Mouse (Mus musculus): Measurements from ENCODE around the gene Apobec2. TPM values are rescaled to one million over a fixed set of nuclear protein-coding genes. Genes with fewer than 3 reads are reported as not detected.

The Apobec2 gene
- polyA plus RNA-seq, 1 experiment from 2014 or later = 0.80 TPM

GRCm38 (mm10) chr17:48417521-48417920, 15.2 kb downstream of the Apobec2 start:
- H3K27me3 ChIP-seq = no peaks in the 10 kb centered on the region
- H3K9ac ChIP-seq = no peak overlapping the region
- ATAC-seq (ENCODE audit: low read depth) = no peak
- no peaks in the 10 kb centered on the region for H3K9me3 ChIP-seq
- no peaks in the 10 kb centered on the region for H3K4me1 ChIP-seq (replicated peaks)
- no peak overlapping the region for H3K4me2 ChIP-seq
- no peak overlapping the region for H3K4me3 ChIP-seq
- 94% methylated on average over 6 of the region's 6 CpGs for WGBS
- no peak overlapping the region for H3K27ac ChIP-seq (replicated peaks)
- H3K36me3 ChIP-seq = peaks cover 34% of the 10 kb centered on the region

- no peak overlapping the region for H3K9ac ChIP-seq
- H3K36me3 ChIP-seq = peaks cover 34% of the 10 kb centered on the region
- H3K4me1 ChIP-seq (replicated peaks) = peaks cover 6% of the 10 kb centered on the region
- ATAC-seq (ENCODE audit: low read depth) = peak; percentile 85; the same call in 1 of the 2 replicates
- H3K9me3 ChIP-seq = no peaks in the 10 kb centered on the region
- WGBS = 89% methylated on average over 14 of the region's 14 CpGs
- H3K4me3 ChIP-seq = no peak overlapping the region
- H3K27ac ChIP-seq (replicated peaks) = no peak overlapping the region
- no peaks in the 10 kb centered on the region for H3K27me3 ChIP-seq
- no peak overlapping the region for H3K4me2 ChIP-seq
Measured at GRCm38 (mm10) chr17:48416425-48417195, 16.1 kb downstream of the Apobec2 start.

GRCm38 (mm10) chr17:48416011-48416410, 16.7 kb downstream of the Apobec2 start:
- H3K4me1 ChIP-seq (replicated peaks) = peaks cover 12% of the 10 kb centered on the region
- 85% methylated on average over 7 of the region's 7 CpGs for WGBS
- no peak overlapping the region for H3K27ac ChIP-seq (replicated peaks)
- H3K27me3 ChIP-seq = no peaks in the 10 kb centered on the region
- peaks cover 34% of the 10 kb centered on the region for H3K36me3 ChIP-seq
- no peaks in the 10 kb centered on the region for H3K9me3 ChIP-seq
- no peak for ATAC-seq (ENCODE audit: low read depth)
- no peak overlapping the region for H3K4me3 ChIP-seq
- H3K9ac ChIP-seq = no peak overlapping the region
- no peak overlapping the region for H3K4me2 ChIP-seq

- Histone ChIP-seq H3K4me2 (peak overlapping the region; percentile 72), H3K9ac (peak overlapping the region; percentile 84), H3K27me3 (no peaks in the 10 kb centered on the region), H3K4me1 (replicated peaks) (peaks cover 35% of the 10 kb centered on the region), H3K36me3 (peaks cover 24% of the 10 kb centered on the region), H3K9me3 (no peaks in the 10 kb centered on the region), H3K27ac (replicated peaks) (peak overlapping the region; percentile 97), H3K4me3 (peak overlapping the region; percentile 87)
- ATAC-seq (ENCODE audit: low read depth) = no peak
- 61% methylated on average over 8 of the region's 8 CpGs for WGBS
Measured at GRCm38 (mm10) chr17:48411241-48411640, 21.5 kb downstream of the Apobec2 start.

- Histone ChIP-seq H3K9me3 (no peaks in the 10 kb centered on the region), H3K36me3 (peaks cover 15% of the 10 kb centered on the region), H3K4me3 (peak overlapping the region; percentile 87), H3K27ac (replicated peaks) (peak overlapping the region; percentile 97), H3K4me2 (peak overlapping the region; percentile 72), H3K4me1 (replicated peaks) (peaks cover 35% of the 10 kb centered on the region), H3K27me3 (no peaks in the 10 kb centered on the region), H3K9ac (peak overlapping the region; percentile 84)
- under 1% methylated on average over 13 of the region's 13 CpGs for WGBS
- peak; percentile 23 for ATAC-seq (ENCODE audit: low read depth)
Measured at GRCm38 (mm10) chr17:48410299-48410785, 22.4 kb downstream of the Apobec2 start.

- H3K4me3 ChIP-seq = peak within 1 kb of the TSS; percentile 87
- no peaks in the 10 kb centered on the region for H3K27me3 ChIP-seq
- H3K4me1 ChIP-seq (replicated peaks) = peaks cover 35% of the 10 kb centered on the region
- peaks cover 9% of the 10 kb centered on the region for H3K36me3 ChIP-seq
- peak within 1 kb of the TSS; percentile 73 for H3K4me2 ChIP-seq
- under 1% methylated on average over 84 of the region's 84 CpGs for WGBS
- no peaks in the 10 kb centered on the region for H3K9me3 ChIP-seq
- ATAC-seq (ENCODE audit: low read depth) = peak; percentile 97
- peak within 1 kb of the TSS; percentile 100 for H3K27ac ChIP-seq (replicated peaks)
- peak within 1 kb of the TSS; percentile 99 for H3K9ac ChIP-seq
Measured at GRCm38 (mm10) chr17:48409380-48410298, 23.1 kb downstream of the Apobec2 start, which contains the start of the genes Nfya and Oard1. Gene Nfya, minus strand, starts transcription at chr17:48409906. Gene Oard1, plus strand, starts transcription at chr17:48410014.

GRCm38 (mm10) chr17:48408526-48409291, 24.0 kb downstream of the Apobec2 start:
- Histone ChIP-seq H3K36me3 (peaks cover 4% of the 10 kb centered on the region; the same call in 1 of the 2 replicates), H3K4me1 (replicated peaks) (peaks cover 35% of the 10 kb centered on the region), H3K9me3 (no peaks in the 10 kb centered on the region), H3K4me3 (peak overlapping the region; percentile 87), H3K27ac (replicated peaks) (peak overlapping the region; percentile 100), H3K27me3 (no peaks in the 10 kb centered on the region), H3K4me2 (peak overlapping the region; percentile 73), H3K9ac (peak overlapping the region; percentile 99)
- peak; percentile 52 for ATAC-seq (ENCODE audit: low read depth)
- under 1% methylated on average over 47 of the region's 47 CpGs for WGBS

- ATAC-seq (ENCODE audit: low read depth) = no peak
- peak overlapping the region; percentile 99 for H3K9ac ChIP-seq
- H3K4me3 ChIP-seq = peak overlapping the region; percentile 87
- H3K27ac ChIP-seq (replicated peaks) = peak overlapping the region; percentile 100
- H3K4me2 ChIP-seq = peak overlapping the region; percentile 73
- H3K4me1 ChIP-seq (replicated peaks) = peaks cover 35% of the 10 kb centered on the region
- no peaks in the 10 kb centered on the region for H3K27me3 ChIP-seq
- 14% methylated on average over 8 of the region's 8 CpGs for WGBS
- peaks cover 4% of the 10 kb centered on the region; the same call in 1 of the 2 replicates for H3K36me3 ChIP-seq
- no peaks in the 10 kb centered on the region for H3K9me3 ChIP-seq
Measured at GRCm38 (mm10) chr17:48407910-48408525, 24.7 kb downstream of the Apobec2 start.

GRCm38 (mm10) chr17:48407154-48407553, 25.6 kb downstream of the Apobec2 start:
- H3K9ac ChIP-seq = peak overlapping the region; percentile 99
- peak overlapping the region; percentile 73 for H3K4me2 ChIP-seq
- no peaks in the 10 kb centered on the region for H3K9me3 ChIP-seq
- H3K4me1 ChIP-seq (replicated peaks) = peaks cover 34% of the 10 kb centered on the region
- no peaks in the 10 kb centered on the region for H3K36me3 ChIP-seq
- H3K27ac ChIP-seq (replicated peaks) = no peak overlapping the region
- no peak overlapping the region for H3K4me3 ChIP-seq
- ATAC-seq (ENCODE audit: low read depth) = no peak
- 88% methylated on average over 4 of the region's 4 CpGs for WGBS
- no peaks in the 10 kb centered on the region for H3K27me3 ChIP-seq

- no peak for ATAC-seq (ENCODE audit: low read depth)
- no peaks in the 10 kb centered on the region for H3K9me3 ChIP-seq
- H3K4me2 ChIP-seq = no peak overlapping the region
- 86% methylated on average over 1 of the region's 1 CpGs for WGBS
- H3K4me1 ChIP-seq (replicated peaks) = peaks cover 23% of the 10 kb centered on the region
- H3K9ac ChIP-seq = no peak overlapping the region
- no peak overlapping the region for H3K4me3 ChIP-seq
- peaks cover 8% of the 10 kb centered on the region for H3K36me3 ChIP-seq
- no peak overlapping the region for H3K27ac ChIP-seq (replicated peaks)
- H3K27me3 ChIP-seq = no peaks in the 10 kb centered on the region
Measured at GRCm38 (mm10) chr17:48404706-48405105, 28.0 kb downstream of the Apobec2 start.

- Histone ChIP-seq H3K9ac (no peak overlapping the region), H3K4me1 (replicated peaks) (peaks cover 23% of the 10 kb centered on the region), H3K27me3 (no peaks in the 10 kb centered on the region), H3K27ac (replicated peaks) (no peak overlapping the region), H3K4me3 (no peak overlapping the region), H3K4me2 (no peak overlapping the region), H3K9me3 (no peaks in the 10 kb centered on the region), H3K36me3 (peaks cover 16% of the 10 kb centered on the region)
- no peak for ATAC-seq (ENCODE audit: low read depth)
- WGBS = 93% methylated on average over 2 of the region's 2 CpGs
Measured at GRCm38 (mm10) chr17:48403848-48404247, 28.9 kb downstream of the Apobec2 start.

Measured in neural tube, embryonic 13.5 days (tissue).